Mouse (Mus musculus) testis, postnatal 14 days (tissue): ENCODE measurements at regions not wholly inside any gene's neighbourhood (a gene's known extent, or its start where the extent isn't known, plus 50 kb on each side); places are given as distances from the start of the nearest gene placed in this dataset.

ENCODE experiments used
- DNase-seq: peaks from one replicate; pipeline ENCODE4 v3.0.0; 2021; ENCODE audit warnings: low spot score

DNA sequence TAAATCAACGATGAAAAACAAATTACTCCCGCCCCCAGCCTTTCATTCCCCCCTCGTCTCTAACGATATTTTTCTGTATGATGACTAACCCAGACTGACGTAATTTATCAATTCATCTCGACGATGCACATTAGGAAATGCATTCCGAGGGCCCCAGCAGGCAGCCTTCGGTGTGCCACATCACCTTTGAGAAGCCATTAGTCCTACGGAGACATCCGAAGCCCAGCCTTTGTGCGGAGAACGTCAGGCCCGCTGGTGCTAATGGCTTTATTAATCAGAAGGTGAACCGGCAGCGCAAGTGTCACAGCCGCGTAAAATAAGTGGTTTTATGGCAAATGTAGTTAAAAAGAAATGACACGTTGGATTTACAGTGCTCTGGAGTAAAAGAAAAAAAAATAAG lies 269.1 kb upstream of the Gm10131 start:
- no peak for DNase-seq

DNA sequence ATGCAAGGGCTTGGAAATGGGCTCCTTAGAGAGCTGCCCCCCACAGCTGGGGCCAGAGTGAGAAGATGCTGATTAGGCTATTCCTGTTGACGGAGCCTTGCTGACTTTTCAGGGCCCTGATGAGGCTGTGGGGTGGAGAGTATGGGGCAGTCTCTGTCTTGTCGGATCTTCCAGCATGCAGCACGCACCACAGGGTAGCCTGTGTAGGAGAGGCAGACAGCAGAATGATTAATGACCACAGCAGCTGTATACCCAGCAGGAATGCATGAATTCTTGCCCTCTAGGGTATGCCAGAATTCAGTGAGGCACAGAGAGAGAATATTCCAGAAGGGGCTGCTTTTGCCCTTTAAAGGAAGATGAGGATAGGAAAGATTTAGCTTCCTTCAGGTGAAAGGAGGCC lies 265.6 kb upstream of the Gm10131 start:
- no peak for DNase-seq

DNA sequence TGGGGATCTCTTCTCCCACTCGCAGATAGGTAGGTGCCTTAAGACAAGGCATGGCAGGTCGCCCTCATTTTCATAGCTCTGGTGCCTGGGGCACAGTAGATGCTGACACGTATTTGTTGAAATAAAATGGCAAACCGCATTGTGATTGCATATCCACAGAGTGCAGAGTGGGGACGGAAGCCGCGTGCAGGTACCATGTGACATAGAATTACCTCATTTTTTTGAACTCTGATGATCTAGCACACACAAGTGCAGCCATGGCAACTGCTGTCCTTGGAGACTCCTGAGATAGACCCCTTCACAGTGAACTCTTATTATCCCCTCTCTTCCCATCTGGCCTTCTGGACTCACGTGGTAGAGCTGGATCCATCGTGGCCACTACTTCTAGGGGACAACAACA lies 262.7 kb upstream of the Gm10131 start:
- DNase-seq, result no peak

DNA sequence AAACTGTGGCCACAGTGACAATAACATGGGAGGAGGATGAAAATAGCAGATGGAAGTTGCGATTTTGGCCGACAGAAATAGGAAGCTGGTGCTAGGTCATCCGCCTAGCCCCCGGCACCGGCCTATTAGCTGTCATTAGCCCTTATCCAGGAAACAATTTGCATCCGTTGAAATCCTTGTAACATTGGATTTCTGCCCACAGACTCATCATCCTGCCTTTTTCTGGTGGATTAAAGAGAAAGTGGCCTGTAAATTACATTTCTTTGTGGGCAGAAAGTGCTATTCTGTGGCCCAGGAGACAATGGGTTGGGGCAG lies 261.1 kb upstream of the Gm10131 start:
- DNase-seq, result no peak

DNA sequence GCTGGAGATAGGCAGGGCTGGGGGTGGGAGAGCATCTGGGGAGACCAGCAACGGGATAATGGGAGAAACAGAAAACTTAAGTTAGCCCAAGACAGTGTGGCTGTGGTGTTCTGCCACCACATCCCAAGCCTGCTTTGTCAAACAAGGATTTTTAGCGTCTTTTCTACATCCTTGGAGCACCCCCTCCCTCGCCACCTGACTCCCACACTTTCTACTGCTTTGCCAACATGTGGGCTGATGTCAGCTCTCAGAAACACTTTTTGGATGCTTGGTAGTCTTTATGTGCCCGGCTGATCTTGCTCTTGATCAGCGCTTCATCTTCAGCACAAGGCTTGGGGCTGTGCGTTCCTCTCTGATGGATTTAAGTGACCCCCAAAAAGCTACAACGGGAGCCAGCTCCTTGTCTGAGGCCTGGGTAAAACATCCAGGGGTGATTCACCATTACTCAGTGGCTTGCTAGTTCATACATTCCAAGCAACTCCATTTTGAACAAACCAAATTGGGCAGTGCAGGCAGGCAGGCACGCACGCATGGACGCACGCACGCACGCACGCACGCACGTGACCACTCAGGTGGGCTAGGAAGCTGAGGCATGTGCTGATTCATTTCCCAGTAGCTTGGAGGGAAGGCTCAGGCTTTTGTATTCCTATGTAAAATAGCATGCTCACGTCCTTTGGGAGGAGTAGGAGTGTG lies 260.6 kb upstream of the Gm10131 start:
- peak; percentile 37 for DNase-seq

DNA sequence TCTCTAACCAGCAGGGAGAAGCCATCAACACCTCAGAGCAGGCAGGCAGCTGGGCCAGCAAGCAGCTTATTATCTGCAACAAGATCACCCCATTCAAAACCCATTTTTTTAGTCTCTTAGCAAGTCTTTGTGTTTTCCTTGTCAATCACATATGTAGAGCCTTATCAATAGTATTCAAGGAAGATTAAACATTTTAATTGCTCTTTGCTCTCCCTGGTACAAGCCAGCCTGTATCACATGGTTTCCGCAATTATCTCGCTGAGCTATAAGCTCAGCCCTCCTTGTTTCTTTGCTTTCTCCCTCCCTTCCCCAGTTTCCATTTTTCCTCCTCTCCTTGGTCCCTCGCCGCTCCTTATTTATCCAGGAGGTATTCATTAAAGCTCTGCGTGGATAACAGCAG lies 259.9 kb upstream of the Gm10131 start:
- no peak for DNase-seq

DNA sequence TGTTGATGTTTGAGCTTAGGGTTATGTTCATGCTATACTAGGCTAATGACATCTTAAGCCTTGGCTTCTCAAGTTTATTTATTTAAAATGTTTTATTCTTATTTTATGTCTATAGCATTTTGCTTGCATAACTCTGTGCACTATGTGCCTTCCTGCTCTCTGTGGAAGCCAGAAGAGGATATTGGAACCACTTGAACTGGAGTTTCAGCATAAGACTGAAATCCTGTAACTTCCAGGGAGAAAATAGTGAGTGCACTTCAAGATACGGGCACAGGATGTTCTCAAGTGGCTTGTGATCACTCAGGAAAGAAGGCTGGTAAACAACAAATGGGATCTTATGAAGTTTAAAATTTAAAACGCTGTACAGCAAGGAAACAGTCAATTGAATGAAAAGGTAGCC lies 257.0 kb upstream of the Gm10131 start:
- no peak for DNase-seq

DNA sequence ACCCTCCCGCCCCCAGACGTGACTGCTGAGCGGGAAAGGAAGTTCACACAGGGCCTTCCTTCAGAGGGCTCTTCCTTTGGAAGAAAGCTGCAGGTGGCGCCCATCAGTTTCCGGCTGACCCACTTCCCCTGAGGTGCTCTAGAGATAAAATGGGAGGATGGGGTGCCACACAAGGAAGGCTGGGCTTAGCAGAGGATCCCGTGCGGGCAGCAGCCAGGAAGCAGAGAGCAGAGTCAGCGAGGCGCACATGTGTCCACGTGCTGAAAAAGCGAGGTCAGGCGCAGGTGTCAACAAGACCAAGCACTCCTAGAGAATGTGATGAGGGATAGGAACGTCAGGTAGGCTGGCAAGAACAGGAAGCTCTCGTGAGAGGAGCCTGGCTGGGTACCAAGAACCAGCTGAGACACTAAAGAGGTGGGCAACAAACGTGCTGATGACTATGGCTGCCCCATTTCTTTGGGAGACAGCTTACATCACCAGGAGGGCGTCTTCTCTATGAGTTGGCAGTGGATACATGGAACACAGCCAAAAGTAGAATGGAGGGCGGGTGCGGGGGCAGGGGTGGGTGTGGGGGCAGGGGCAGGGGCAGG lies 253.0 kb upstream of the Gm10131 start:
- no peak for DNase-seq

DNA sequence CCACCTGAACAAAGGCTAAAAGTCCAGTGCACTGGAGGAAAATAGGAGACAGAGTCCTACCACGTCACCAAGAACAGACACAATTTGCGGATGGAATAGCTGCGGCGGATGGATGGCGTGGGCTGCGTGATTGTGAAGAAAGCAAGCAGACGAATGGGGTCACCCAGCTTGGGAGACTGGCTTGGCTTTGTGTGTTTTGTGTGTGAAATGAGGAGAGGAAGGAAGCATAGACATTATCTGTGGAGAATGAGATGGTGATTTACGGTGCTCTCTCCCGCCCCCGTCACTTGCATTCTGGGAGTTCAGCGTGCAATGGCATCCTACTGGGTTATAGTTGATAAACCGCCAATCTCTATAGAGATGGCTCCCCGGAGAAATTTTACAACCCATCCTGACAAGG lies 252.1 kb upstream of the Gm10131 start:
- DNase-seq, result no peak

DNA sequence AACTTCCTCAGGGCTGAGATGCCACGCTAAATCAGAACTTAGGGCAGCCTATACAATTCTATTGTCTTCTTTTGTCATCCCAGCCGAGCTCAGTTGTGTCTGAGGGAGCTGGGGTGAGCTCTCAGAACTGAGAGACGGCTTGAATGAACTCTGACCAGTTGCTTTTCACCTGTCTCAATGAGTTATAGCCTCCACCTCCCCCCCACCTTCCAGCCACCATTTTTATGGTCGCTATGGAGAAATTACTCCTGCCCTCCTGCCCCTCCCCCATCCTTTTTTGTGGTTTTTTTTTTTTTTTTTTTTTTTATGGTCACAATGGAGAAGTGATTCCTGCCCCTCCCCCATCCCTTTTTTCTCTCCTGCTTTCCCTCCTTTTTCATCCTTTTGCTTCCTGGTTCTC lies 251.6 kb upstream of the Gm10131 start:
- no peak for DNase-seq

DNA sequence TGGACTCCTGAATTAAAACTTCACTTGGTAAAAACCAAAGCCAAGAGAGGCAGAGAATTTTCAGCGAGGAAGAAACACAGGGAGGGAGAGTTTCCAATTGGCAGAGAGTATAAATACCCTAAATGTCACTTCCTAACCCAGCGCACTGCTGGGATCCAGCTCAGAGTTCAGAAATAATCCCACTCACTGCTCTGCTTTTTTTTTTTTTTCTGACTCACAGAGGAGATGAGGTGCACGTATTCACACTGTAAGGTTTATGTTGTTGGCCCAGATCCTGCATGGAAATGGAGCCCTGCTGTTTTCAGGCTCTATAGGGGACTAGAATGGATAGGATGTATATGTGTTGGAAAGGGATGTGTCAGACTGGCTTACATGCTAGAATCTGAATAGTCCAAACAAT lies 249.8 kb upstream of the Gm10131 start:
- DNase-seq, result no peak

DNA sequence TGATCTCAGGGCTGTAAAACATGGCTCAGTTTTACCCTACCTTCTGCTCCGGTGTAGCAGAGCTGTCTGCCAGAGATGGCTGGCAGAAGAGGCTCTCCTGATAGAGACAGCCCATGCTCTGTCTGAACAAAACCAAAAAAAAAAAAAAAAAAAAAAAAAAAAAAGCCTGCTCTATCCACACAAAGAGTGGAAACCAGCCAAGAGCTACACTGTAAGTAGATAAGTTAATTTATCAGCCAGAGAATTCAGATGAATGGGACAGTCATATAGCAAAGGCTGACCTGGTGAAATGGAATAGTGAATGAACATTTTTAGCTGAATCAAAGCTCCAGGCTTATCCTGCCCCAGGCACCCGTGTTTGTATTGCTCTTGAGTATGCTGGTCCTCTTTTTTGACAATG lies 248.2 kb upstream of the Gm10131 start:
- no peak for DNase-seq

DNA sequence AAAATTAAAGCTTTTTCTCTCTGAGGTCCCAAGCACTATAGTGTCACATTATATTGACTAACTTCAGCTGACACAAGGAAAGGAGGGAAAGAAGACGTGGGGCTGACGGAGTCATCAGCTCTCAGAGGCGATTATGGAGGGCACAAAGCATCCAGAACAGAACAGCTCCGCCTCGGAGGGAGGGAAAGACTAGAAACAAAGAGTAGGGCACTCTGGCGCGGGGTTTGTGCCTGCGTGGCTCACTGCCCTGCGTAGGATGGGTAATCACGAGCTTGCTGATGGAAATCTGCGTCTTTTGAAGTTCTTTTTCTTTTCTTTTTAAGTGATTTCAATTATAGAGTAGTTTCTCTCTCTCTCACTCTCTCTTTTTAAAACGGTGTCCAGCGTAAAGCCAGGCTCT lies 243.5 kb upstream of the Gm10131 start:
- DNase-seq, result no peak

DNA sequence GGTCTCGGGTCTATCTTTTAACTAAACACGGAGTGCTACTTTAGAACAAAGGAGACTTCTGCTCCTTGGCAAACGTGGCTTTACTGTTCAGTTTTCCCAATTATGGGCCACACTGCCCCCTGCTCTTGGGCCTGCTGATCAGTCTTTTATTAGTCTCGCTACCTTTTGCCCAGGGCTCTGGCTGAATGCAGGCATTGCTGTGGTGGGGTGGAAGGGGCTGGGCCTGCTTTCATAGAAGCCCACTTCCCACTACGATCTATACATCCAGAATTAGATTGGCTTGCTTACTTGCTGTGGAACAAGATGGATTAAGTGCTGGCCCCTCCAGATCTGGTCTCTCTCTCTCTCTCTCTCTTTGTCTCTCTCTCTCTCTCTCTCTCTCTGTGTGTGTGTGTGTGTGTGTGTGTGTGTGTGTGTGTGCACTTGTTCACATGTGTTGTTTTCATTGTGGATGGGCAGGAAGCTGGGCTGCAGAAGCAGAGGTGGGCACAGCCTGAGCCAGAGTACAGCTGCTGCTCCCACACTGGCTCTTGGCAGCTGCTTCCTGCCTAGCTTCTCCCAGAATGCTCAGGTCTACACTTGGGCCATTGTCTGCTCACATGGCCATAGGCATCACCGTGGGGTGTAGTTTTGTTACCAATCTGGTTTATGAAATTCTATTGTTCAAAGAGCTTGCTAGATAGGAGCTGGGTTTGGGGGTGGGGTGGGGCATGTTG lies 241.8 kb upstream of the Gm10131 start:
- no peak for DNase-seq

DNA sequence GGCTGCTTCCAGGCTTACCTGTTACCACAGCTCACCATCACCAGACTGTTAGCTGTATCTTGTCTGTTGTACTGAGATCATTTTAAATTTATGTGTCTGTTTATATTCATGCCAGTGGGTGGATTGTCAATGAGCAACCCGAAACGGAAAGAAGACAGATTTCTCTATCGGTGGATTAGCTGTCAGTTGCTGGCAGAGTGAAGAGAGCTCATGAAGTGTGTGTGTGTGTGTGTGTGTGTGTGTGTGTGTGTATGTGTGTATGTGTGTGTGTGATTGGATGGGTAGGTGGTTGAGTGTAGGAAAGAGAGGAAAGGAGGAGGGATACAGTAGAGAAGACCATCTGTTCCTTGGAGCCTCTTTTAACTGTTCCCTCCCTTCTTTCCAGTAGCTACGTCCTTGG lies 223.3 kb upstream of the Gm10131 start:
- DNase-seq, result no peak

DNA sequence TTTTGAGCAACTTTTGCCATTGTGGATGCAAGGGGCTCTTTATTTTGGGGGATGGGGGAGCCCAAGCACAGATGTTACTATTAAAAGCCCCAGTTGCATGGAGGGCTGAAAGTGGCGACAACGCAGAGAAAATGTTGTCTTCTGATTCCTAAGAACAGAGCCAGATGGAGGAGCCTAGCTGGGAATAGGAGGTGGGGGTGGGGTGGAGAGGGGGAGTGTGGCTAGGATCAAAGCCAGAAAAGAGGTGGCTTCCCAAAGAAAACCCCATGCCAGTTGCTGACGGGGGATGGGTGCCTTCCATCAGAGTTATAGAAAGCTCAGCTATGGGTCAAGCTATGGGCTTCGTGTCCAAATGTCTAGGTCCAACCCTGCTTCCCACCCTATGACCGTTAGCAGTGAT lies 220.1 kb upstream of the Gm10131 start:
- no peak for DNase-seq

DNA sequence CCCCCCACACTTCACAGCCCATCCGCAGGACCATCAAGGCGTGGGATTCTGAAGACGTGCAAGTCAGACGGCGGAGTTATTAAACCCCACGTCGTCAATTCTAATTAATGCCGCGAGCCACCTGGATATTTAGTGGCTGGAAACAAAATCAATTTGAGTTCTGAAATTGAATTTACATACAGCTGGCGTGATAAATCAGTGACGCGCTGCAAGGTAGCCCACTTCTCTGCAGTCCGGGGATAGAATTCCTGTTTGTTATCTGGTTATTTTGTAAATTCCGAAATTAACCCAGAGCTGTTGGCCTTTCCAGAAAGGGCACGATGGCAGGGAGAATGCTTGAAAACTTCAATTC lies 215.1 kb upstream of the Gm10131 start:
- DNase-seq, result no peak

DNA sequence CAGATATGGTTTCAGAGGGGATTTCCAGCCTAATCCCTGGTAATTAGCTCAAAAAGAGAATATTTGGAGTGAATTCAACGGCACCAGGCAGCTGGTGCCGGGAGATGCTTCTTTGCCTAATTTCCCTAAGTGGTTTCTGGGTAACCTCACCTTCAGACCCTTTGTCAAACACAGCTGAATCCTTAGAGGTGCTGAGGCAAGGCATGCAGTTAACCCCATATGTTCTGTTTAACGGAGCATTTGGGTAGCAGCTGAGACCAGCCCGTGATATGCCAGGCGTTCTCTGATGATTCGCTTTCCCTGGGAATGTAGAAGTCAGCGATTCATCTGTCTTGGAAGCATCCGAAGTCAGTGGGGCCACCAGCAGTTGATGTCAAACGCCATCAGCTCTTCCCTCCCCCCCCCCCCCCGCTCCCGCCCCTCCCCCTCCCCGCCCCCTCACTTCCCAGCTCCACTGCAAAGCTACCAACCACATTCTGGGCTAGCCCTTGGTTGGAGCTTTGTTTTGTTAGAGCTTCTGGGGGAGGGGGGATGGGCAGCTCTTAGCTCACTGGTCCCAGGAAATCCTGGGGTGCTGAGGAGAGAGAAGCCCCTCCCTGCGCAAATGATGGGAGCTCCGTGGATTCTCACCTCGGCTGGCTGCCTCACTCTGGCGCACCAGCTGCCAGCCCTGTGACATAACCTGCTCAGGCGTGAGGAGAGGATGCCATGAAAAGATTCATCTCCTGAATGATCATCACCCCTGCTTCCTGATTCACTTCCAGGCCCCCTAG lies 214.5 kb upstream of the Gm10131 start:
- no peak for DNase-seq

DNA sequence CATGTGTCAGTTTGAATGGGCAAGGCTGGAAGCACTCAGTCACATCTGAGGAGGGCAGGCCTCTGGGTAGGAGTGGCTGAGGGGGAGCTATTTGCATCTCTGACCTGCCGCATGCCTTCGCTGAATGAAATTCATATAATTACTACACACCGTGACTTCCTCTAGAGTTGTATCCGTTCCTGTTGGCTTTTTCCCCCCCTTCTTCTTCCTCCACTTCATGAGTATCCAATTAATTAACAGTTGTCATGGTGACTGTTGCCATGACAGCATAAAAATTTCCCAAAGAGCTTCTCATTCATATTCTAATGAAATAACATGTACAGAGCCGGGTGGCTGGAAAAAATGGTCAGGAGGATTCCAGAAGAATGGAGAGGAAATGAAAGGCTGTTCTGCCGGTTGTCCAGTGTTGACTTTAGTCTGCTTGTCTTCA lies 208.6 kb upstream of the Gm10131 start:
- no peak for DNase-seq

DNA sequence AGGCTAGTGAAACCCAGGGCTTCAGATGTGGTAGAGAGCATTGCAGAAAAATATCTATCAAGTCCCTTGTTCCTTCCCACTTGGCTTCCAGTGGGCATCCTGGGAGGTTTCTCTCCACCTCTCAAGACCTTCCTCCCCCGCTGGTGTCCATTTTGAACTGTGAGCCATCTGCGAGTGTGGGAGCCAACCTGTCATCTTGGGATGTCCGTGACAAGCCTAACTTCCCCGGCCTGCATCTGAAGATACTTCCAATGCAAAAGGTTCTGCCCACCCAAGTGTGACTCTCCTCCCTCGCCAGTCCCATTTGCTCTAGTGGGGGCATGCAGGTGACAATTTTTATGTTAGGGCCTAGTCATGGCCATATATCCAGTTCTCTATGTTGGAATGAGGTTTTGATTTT lies 208.2 kb upstream of the Gm10131 start:
- DNase-seq, result no peak

DNA sequence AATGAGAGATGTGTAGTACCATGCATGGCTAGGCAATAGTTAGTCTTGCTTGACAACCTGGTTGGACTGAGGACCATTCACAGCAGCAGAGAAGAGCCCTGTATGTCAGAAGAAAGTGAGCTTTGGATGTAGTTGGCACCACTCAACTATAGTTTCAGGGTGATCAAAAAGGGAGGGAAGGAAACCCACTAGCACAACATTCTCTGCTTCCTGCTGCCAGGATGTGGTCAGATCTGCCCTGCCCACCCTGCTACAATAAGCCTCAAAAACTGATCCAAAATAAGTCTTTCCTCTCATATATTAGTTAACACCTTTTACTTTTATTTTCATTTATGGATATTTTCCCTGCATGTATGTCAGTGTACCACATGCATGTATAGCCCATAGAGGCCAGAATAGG lies 203.7 kb upstream of the Gm10131 start:
- no peak for DNase-seq

DNA sequence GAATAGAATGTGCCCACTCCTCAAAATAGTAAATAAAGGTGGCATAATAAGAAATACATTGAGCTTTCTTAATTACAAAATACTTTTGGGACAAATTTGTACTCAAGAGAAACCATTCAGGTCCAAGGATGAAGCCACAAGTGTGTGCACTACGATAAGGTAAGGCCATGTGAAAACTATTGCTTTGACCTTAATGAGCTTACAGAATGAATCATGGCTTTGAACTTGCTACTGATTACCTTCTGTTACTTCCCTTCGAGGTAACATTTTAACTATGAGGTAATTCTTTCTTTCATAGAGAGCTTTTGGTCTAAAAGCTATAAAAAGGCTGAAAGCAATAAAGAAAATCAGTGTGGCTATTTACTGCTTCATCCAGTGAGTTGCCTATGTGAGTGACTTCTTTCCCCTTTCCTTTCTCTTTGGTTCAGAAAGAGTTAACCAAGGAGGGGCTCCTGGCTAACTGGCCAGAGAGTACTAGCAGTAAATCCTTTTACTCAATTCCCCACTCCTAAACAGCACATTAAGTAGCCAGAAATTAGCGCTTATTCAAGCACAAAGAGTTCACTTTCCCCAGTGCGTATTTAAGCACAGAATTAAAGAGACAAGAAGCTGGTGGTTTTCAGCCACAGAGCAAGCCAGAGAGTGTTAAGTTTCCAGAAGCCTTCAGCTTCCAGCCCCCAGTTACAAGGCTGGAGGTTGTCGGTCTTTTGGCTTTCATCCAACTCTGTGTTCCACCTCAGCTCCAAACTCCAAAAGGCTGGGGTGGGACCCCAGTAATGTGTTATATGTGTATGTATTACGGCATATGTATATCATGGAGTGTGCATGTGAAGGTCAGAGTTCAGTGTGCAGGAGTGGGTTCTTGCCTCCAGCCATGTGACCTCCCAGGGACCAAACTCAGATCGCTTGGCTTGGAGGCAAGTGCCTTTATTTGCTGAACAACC lies 194.3 kb upstream of the Gm10131 start:
- DNase-seq, result no peak
